Mouse (Mus musculus) heart, embryonic 12.5 days (tissue): ENCODE results near the gene Cntnap1. TPM values are rescaled to one million over a fixed set of nuclear protein-coding genes. Genes with fewer than 3 reads are reported as not detected.

Experiments
- ATAC-seq: fragments of 200-750 bp; cut with Nextera tagmentation; 2 replicates; pipeline ENCODE4 v1.8.0; 2017; ENCODE audit warnings: moderate TSS enrichment, moderate library complexity; ENCODE audit not compliant: insufficient number of reproducible peaks, low FRiP score
- H3K27ac ChIP-seq: fragments of 300-500 bp; sonication (generic); 2 replicates; pipeline ENCODE4 v1.5.1; 2016; ENCODE audit warnings: mild to moderate bottlenecking, moderate library complexity; ENCODE audit not compliant: poor library complexity, severe bottlenecking
- H3K27me3 ChIP-seq: fragments of 300-500 bp; sonication (generic); replicated peaks from 2 replicates; pipeline ENCODE4 v1.6.1; 2016; ENCODE audit warnings: mild to moderate bottlenecking, moderate library complexity
- H3K36me3 ChIP-seq: fragments of 300-500 bp; sonication (generic); 2 replicates; pipeline ENCODE4 v1.6.1; 2016; ENCODE audit warnings: mild to moderate bottlenecking, moderate library complexity
- H3K4me1 ChIP-seq: fragments of 300-500 bp; sonication (generic); replicated peaks from 2 replicates; pipeline ENCODE4 v1.6.1; 2016; ENCODE audit warnings: mild to moderate bottlenecking
- H3K4me2 ChIP-seq: fragments of 300-500 bp; sonication (generic); 2 replicates; pipeline ENCODE4 v1.6.1; 2016; ENCODE audit warnings: mild to moderate bottlenecking, moderate library complexity
- H3K4me3 ChIP-seq: fragments of 300-500 bp; sonication (generic); 2 replicates; pipeline ENCODE4 v1.5.1; 2016; ENCODE audit warnings: mild to moderate bottlenecking
- H3K9ac ChIP-seq: fragments of 300-500 bp; sonication (generic); 2 replicates; pipeline ENCODE4 v1.6.1; 2016; ENCODE audit warnings: mild to moderate bottlenecking, moderate library complexity
- H3K9me3 ChIP-seq: fragments of 300-500 bp; sonication (generic); replicated peaks from 2 replicates; pipeline ENCODE4 v1.6.1; 2016; ENCODE audit warnings: mild to moderate bottlenecking, moderate library complexity
- WGBS: fragments of 180-500 bp; shearing (Covaris S2); methylation state at CpG from one replicate; pipeline ENCODE4 v1.1.7; 2016; 5-methylcytosine and 5-hydroxymethylcytosine counted together
- polyA plus RNA-seq: library from polyadenylated mRNA; unstranded; fragments of >200 nt; fragmentation: Nextera tagmentation; extraction: Ambion mirVana; gene quantifications from 2 replicates; pipeline ENCODE4 v1.2.1, GENCODE M21; 2016

Gene Cntnap1
- polyA plus RNA-seq, 1 experiment from 2014 or later, result 0.37 TPM

DNA sequence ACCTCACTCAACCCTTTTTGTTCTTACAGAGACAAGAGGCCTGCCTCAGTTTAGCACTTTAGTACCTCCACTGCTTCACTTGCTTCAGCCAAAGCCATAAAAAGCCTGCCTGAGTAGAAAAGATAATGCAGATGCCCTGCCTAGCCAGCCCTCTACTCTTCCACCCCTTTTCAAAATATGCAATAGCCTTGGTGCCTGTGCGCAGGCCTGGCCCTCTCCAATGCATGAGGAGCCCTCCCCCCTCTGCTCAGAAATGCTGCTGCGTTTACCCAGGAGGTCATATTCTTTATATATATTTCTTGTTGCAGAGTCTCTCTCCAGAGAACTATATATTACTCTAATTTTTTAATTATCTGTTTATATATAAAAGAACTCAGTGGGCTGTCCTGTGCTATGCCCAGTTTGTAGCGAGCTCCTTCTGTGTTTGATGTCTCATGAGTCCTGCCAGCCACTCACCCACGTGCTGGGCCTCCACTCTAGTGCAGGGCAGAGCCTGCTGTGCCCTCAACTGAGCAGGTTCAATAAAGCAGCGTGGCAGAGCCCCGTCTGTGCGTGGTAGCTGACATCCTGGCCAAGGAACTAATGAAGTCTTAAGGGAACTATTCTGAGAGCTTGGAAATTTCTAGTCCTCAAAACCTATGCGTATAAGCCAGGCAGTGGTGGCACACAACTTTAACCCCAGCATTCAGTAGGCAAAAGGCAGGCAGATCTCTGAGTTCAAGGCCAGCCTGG is 20.0 kb downstream of the Cntnap1 start:
- H3K9ac ChIP-seq, result 0 out of 2 replicates have a peak overlapping the region, but pooled peaks have one; percentile 17
- H3K36me3 ChIP-seq, result peaks cover 20% of the 10 kb centered on the region
- ATAC-seq, result no peak; the same call in 1 of the 2 replicates
- H3K4me2 ChIP-seq, result peak overlapping the region; percentile 13; the same call in 1 of the 2 replicates
- WGBS, result 47% methylated on average over 8 of the region's 8 CpGs
- H3K9me3 ChIP-seq, result no peaks in the 10 kb centered on the region
- peaks cover 51% of the 10 kb centered on the region for H3K4me1 ChIP-seq
- no peaks in the 10 kb centered on the region for H3K27me3 ChIP-seq
- H3K27ac ChIP-seq, result peak overlapping the region; percentile 81
- no peak overlapping the region for H3K4me3 ChIP-seq

DNA sequence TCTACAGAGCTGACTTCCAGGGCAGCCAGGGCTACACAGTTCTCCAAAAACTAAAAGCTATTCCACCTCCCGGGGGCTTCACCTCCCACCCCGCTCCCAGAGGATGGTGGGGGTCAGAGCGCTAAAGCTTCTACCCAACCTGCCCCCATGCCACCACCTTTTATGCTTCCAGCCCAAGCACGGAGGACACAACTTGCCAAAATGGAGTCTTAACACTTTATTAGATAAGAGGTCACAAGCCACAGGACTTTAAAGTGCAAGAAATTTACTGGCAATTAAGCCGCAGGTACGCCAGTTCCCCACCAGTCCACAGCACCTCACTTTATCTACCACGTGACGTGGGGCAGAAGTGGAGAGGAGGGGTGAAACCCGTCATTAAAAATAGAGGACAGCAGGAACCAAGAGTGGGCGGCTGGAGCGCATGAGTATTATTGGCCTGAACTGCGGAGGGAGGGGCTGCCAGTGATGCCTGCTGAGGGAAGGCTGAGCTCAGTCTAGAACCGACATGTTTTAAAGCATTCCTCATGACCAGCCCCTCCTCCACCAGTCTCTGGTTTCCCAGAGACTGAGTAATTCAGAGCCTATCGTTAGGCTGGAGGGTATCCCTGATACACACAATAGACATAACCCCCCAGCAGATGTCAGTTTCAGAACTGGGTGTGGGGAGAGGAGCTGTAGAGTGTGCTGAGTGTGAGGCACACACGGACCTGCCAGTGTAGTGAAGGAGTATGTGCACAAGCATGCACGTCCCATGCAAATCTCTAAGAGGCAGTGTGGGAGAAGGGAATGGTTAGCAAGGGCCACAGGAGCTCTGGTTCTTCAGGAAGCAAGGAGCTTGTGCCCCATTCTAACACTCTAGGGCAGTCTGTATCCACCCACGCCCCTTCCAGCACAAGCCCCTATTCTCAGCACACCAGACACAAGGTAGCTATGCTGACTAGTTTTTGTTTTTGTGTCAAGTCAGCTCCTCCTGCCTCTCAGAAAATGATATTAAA is 20.9 kb downstream of the Cntnap1 start:
- peak overlapping the region; percentile 81; the same call in 1 of the 2 replicates for H3K27ac ChIP-seq
- peak overlapping the region; percentile 4; the same call in 1 of the 2 replicates for H3K4me2 ChIP-seq
- WGBS, result 39% methylated on average over 17 of the region's 17 CpGs
- H3K4me3 ChIP-seq, result no peak overlapping the region
- H3K36me3 ChIP-seq, result peaks cover 28% of the 10 kb centered on the region
- peaks cover 51% of the 10 kb centered on the region for H3K4me1 ChIP-seq
- H3K9ac ChIP-seq, result no peak overlapping the region
- H3K9me3 ChIP-seq, result no peaks in the 10 kb centered on the region
- no peaks in the 10 kb centered on the region for H3K27me3 ChIP-seq
- ATAC-seq, result no peak

DNA sequence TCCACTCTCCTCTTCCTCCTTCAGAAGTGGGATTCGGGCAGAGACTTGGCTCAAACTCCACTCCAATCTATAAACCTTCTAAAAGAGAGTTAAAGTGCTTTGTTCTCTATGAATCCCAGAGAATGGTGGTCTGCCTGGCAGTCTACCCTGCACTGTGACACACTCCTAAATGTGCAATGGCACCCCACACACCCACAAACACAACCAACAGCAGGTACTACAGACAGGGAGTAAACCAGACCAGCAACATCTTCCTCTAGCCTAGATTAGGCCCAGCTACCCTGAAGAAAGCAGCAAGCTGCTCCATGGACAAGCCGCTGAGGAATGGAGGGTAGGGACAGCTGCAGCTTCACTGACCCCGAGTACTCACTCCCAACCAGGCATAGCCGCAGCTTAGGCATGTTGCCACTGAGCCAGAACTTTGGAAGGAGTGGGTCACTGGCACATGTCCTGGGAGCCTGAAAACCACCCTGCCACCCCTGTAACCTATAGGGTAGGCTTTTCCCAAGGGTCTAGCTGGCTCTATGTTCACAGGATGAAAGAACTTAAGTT is 21.7 kb downstream of the Cntnap1 start:
- 78% methylated on average over 4 of the region's 4 CpGs for WGBS

GRCm38 (mm10) chr11:101192646-101193045 is 22.3 kb downstream of the Cntnap1 start:
- Histone ChIP-seq H3K9ac (no peak overlapping the region), H3K4me3 (no peak overlapping the region), H3K27me3 (no peaks in the 10 kb centered on the region), H3K27ac (no peak overlapping the region), H3K4me1 (peaks cover 51% of the 10 kb centered on the region), H3K9me3 (no peaks in the 10 kb centered on the region), H3K36me3 (peaks cover 40% of the 10 kb centered on the region), H3K4me2 (no peak overlapping the region)
- no peak for ATAC-seq
- 90% methylated on average over 6 of the region's 6 CpGs for WGBS

More for the DNA sequence above, 21.7 kb downstream of the Cntnap1 start:
- Histone ChIP-seq H3K4me3 (no peak overlapping the region), H3K27ac (no peak overlapping the region), H3K9ac (no peak overlapping the region), H3K27me3 (no peaks in the 10 kb centered on the region), H3K9me3 (no peaks in the 10 kb centered on the region), H3K4me1 (peaks cover 51% of the 10 kb centered on the region), H3K36me3 (peaks cover 36% of the 10 kb centered on the region), H3K4me2 (no peak overlapping the region)
- no peak for ATAC-seq

DNA sequence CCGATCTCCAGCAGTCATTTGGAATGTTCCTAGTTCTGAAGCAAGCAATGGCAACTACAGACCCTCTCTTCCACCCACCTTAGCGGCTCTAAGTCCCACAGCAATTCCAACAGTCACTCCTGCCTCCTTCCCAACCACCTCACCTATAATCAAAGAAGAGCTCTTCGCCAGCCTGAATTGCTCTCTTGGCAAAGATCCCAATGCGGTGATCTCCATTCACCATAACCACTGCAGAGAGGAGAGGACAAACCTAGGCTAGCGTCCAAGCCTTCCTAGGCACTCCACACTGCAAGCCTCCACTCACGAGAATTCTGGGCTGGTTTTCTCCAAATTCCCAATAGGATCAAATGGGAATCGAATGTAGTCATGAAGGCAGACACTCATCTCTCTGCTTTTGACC is 22.8 kb downstream of the Cntnap1 start:
- no peak overlapping the region for H3K9ac ChIP-seq
- no peaks in the 10 kb centered on the region for H3K9me3 ChIP-seq
- H3K4me1 ChIP-seq, result peaks cover 51% of the 10 kb centered on the region
- H3K4me3 ChIP-seq, result no peak overlapping the region
- H3K4me2 ChIP-seq, result no peak overlapping the region
- ATAC-seq, result no peak
- no peaks in the 10 kb centered on the region for H3K27me3 ChIP-seq
- H3K27ac ChIP-seq, result no peak overlapping the region
- H3K36me3 ChIP-seq, result peaks cover 45% of the 10 kb centered on the region
- WGBS, result 84% methylated on average over 7 of the region's 7 CpGs

DNA sequence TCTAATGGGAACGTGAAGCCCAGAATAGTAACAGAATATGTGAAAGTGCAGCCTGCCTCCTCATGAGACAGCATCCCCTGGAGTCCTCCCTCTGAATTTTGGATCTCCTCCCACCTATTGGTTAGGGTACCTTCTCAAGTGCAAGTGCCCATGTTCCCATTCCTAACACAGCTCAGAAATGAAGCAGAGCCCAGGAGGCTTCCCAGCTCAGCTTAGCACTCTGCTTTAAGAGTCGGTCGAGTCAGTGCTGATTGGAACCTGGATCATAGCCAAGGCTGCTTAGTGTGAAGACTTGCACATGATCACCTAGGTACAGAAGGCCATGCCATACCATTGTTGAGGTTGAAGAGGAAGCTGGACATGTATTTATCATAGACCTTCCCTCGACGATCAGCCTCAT is 23.8 kb downstream of the Cntnap1 start:
- peaks cover 55% of the 10 kb centered on the region for H3K36me3 ChIP-seq
- H3K27me3 ChIP-seq, result no peaks in the 10 kb centered on the region
- H3K4me2 ChIP-seq, result no peak overlapping the region
- ATAC-seq, result no peak
- no peak overlapping the region for H3K27ac ChIP-seq
- no peak overlapping the region for H3K9ac ChIP-seq
- no peak overlapping the region for H3K4me3 ChIP-seq
- 37% methylated on average over 5 of the region's 5 CpGs for WGBS
- no peaks in the 10 kb centered on the region for H3K9me3 ChIP-seq
- peaks cover 46% of the 10 kb centered on the region for H3K4me1 ChIP-seq

DNA sequence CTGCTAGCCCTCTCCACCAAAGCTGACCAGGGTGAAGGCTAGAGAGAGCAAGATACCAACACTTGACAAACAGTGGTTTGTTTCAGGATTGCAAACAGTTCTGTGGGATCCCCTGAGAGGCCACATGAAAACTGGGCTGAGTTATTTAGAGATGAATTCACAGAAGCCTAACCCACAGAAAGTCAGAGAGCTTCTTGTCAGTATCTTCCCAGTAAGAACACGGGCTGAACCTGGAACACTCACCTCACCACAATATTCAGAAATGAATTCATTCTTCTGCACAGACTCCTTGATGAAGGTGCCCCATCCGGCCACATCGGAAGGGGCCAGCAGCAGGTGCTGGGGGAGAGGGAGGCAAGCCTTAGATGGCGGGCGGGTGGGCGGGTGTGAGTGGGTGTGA is 24.3 kb downstream of the Cntnap1 start:
- peaks cover 41% of the 10 kb centered on the region for H3K4me1 ChIP-seq
- H3K36me3 ChIP-seq, result peaks cover 60% of the 10 kb centered on the region
- ATAC-seq, result no peak
- no peak overlapping the region for H3K27ac ChIP-seq
- no peak overlapping the region for H3K9ac ChIP-seq
- no peaks in the 10 kb centered on the region for H3K27me3 ChIP-seq
- 84% methylated on average over 6 of the region's 6 CpGs for WGBS
- H3K9me3 ChIP-seq, result no peaks in the 10 kb centered on the region
- H3K4me3 ChIP-seq, result no peak overlapping the region
- no peak overlapping the region for H3K4me2 ChIP-seq

DNA sequence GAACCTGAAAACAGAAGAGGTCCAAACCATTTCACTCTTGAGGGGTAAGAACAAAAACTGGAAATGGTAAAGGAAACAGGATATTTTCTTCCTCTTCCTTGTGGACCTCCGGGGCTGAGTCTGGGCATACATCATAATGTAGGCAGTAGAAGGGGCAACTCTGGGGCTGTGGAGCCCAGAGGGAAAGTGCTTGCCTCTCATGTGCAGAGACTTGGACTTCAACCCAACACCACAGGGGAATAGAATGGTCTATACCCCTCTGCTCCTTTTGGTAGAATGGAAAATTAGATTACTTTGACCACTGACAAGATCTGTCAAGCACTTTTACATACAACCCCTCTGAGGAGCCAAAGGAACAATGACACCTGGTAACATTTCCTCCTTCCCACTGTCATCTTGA is 24.8 kb downstream of the Cntnap1 start:
- Histone ChIP-seq H3K9ac (no peak overlapping the region), H3K9me3 (no peaks in the 10 kb centered on the region), H3K36me3 (peaks cover 65% of the 10 kb centered on the region), H3K4me1 (peaks cover 36% of the 10 kb centered on the region), H3K27ac (no peak overlapping the region), H3K4me3 (no peak overlapping the region), H3K4me2 (no peak overlapping the region), H3K27me3 (no peaks in the 10 kb centered on the region)
- ATAC-seq, result no peak
- 47% methylated on average over 1 of the region's 1 CpGs for WGBS

GRCm38 (mm10) chr11:101195571-101195970 is 25.2 kb downstream of the Cntnap1 start:
- peaks cover 70% of the 10 kb centered on the region for H3K36me3 ChIP-seq
- WGBS, result 85% methylated on average over 8 of the region's 8 CpGs

GRCm38 (mm10) chr11:101196175-101196574 is 25.9 kb downstream of the Cntnap1 start:
- Histone ChIP-seq H3K4me1 (peaks cover 25% of the 10 kb centered on the region), H3K4me3 (no peak overlapping the region), H3K36me3 (peaks cover 71% of the 10 kb centered on the region), H3K9ac (no peak overlapping the region), H3K4me2 (no peak overlapping the region), H3K9me3 (no peaks in the 10 kb centered on the region), H3K27me3 (no peaks in the 10 kb centered on the region), H3K27ac (no peak overlapping the region)
- ATAC-seq, result no peak
- 87% methylated on average over 8 of the region's 8 CpGs for WGBS

More at GRCm38 (mm10) chr11:101195571-101195970, 25.2 kb downstream of the Cntnap1 start:
- Histone ChIP-seq H3K4me2 (no peak overlapping the region), H3K27me3 (no peaks in the 10 kb centered on the region), H3K9me3 (no peaks in the 10 kb centered on the region), H3K4me3 (no peak overlapping the region), H3K4me1 (peaks cover 31% of the 10 kb centered on the region), H3K9ac (no peak overlapping the region), H3K27ac (no peak overlapping the region)
- no peak for ATAC-seq

- Histone ChIP-seq H3K27ac (no peak overlapping the region), H3K36me3 (peaks cover 77% of the 10 kb centered on the region), H3K9ac (no peak overlapping the region), H3K4me3 (no peak overlapping the region), H3K9me3 (no peaks in the 10 kb centered on the region), H3K27me3 (no peaks in the 10 kb centered on the region), H3K4me2 (no peak overlapping the region), H3K4me1 (peaks cover 3% of the 10 kb centered on the region)
- 85% methylated on average over 3 of the region's 3 CpGs for WGBS
- no peak for ATAC-seq
Observed at GRCm38 (mm10) chr11:101199555-101199954, 29.2 kb downstream of the Cntnap1 start.
